Mouse (Mus musculus) cerebellum, postnatal 36 days (tissue): ENCODE measurements at regions not wholly inside any gene's neighbourhood (a gene's known extent, or its start where the extent isn't known, plus 50 kb on each side); places are given as distances from the start of the nearest gene placed in this dataset.
"Not testable (repeated sequence)": the region's sequence is repeated elsewhere in the genome, so short reads cannot be mapped to it uniquely, and the experiment has no call there.

Source experiments
- DNase-seq, 2 experiments: peaks; one replicate each; pipeline ENCODE4 v3.0.0; 2021 to 2022; ENCODE audit warnings: mixed read lengths in 2 of 2

DNA sequence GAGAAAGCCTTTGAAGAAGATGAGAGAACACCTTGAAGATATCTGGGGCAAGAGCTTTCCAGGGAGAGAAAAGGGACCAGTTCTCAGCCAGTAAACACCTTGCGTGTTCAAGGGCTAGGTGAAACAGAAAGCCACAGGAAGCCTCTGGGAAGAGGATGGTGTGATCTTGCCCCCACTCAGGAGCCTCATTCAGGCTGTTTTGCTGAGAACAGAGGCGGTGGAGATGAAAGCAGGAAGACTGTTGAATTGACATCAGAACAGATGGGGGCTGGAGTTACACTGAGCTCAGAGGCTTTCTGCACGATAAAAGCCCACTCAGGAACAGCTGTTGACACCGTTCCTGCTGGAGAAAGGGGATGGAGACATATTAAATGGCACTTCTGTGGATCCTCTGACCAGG lies 262.5 kb downstream of the Dad1 start:
- DNase-seq, result no peak

DNA sequence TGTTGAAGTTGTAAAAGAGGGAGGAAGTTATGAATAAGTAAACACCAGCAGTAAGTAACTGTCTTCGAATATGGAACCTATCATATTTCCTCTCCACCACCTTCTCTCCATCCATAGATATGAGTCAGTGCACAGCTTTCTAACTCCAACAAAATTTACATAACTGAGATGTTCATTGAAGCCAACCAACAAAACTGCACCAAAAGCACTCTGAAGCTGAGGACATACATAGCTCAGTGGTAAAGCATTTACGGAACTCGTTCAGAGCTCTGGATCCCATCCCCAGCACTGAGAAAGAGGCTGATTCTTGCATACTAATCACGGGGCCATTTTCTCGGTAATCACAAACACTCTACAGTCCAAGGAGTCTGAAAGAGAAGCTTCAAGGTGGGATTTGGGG lies 273.1 kb downstream of the Dad1 start:
- DNase-seq, result no peak

DNA sequence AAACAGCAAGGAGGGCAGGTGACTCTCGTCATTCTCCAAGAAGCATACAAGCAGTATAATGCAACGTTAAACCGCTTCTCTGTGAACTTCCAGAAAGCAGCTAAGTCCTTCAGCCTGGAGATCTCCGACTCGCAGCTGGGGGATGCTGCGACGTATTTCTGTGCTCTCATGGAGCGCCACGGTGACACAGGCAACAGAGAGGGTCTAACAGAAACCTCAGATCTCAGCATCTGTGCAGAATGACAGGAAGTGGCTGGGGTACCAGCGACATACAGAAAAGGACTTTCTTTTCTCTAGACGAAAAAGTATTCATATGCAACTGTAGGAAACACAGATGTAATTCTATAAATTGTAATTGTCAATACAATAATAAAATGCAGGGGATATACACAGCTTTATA lies 292.5 kb downstream of the Dad1 start:
- not testable (repeated sequence) for DNase-seq

DNA sequence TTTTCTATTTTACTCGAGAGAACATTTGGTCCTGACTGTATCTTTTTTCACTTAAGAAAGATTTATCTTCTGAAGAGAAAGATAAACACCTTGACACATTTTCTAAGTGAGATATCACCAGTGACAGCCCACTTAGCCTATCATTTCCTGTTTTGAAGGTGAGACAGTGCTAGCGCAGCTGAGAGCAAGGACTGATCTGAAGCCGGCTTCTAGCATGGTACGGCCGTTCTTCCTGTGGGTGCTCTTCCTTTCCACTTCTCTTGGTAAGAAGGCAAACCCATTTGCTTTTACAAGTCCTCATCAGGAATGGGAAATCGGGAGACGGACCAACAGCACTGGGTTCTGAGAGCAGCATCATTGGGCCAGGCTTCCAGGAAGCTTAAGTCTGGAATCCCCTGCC lies 293.1 kb downstream of the Dad1 start:
- no peak for DNase-seq

DNA sequence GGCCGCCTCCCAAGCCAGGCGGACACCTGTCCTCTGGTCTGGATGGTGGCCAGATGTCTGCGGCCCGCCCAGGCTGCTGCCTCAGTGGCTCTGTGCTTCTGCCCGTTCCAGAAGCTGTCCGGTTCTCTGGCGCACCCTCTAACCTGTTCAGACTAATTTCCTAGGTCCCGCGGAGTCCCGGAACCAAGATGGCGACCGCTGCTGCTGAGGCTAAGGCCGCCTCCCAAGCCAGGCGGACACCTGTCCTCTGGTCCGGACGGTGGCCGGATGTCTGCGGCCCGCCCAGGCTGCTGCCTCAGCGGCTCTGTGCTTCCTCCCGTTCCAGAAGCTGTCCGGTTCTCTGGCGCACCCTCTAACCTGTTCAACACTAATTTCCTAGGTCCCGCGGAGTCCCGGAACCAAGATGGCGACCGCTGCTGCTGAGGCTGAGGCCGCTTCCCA lies 318.1 kb downstream of the Dad1 start:
- DNase-seq, result peak; percentile 68 to 74

DNA sequence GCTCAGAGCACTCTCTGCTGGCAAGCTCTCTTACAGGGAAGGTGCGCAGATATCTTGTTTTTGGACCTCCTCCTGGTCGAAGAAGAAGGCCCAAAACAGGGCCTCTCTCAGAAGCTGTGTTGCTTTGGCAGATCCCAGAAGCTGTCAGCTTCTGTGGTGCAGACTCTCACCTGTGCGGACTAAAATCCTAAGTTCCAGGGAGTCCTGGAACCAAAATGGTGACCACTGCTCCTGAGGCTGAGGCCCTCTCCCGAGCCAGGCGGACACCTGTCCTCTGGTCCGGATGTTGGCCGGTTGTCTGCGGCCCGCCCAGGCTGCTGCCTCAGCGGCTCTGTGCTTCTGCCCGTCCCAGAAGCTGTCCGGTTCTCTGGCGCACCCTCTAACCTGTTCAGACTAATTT lies 318.6 kb downstream of the Dad1 start:
- DNase-seq, result peak; percentile 49 to 64

DNA sequence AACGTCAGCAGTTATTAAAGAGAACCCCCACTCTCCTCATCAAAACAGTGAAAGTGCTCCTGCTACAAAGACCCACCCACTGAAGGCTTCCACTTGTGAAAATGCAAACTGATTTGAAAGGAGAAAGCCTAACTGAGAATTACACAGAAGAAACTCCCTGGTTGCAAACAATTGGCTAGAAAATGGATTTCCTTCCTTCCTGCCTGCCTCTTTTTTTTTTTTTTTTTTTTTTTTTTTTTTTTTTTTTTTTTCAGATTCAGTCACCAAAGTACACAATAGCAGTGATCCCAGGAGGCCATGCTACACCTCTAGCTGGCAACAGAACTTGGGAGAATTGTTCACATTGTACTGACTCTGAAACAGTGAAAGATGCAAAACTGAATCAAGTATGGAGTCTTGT lies 343.0 kb downstream of the Dad1 start:
- DNase-seq, result no peak

DNA sequence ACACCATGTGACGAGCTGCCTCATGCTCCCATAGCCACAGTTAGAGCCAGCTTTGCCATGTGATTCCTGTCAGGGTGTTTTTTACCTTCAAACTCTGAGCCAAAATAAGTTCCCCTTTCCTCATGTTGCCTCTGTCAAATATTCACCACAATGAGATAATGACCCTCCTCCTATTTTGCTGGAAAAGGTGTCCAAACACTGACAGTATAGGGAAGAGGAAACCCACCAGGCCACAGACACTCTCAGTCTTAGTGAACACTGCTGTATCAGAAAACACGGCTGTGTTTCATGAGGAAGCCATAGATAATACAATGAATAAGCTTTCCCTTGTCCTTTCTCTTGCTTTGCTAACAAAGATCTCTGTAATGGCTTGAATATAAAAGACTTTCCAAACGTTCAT lies 349.3 kb downstream of the Dad1 start:
- DNase-seq, result no peak

DNA sequence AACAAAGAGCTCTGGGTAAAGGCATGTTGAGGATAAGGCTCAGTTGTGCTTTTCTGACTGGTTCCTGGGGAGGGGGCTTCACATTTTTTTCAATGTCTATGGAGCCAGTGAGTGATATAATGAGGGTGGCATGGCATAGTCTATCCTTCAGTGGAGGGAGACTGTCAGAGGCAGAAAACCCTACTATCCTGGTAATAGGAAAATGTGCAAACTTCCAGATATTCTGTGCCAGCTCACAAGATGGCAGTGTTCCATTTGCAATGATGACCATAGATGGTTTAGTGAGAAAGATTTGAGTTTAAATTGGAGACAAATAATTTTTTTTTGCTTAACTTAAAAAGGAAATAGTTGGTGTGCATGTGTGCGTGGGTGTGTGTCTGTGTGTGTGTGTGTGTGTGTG lies 352.8 kb downstream of the Dad1 start:
- no peak for DNase-seq

DNA sequence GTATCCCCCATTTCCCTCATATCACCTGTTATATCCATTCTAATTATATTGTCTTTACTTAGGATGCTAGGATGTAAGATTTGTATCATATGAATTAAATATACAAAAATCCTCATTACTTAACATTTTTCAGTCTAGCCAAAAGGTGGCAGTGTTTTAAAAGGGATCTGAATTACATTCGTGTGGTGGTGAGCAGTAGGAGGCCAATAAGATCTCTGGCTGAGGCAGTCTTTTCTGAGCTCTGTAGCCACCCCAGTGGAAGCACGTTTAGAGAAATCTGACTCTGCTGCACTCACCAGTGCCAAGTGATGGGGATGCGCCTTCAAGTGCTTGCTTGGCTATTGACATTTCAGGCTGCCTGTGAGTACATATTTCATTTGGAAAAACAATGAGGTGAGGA lies 372.6 kb downstream of the Dad1 start:
- no peak for DNase-seq

DNA sequence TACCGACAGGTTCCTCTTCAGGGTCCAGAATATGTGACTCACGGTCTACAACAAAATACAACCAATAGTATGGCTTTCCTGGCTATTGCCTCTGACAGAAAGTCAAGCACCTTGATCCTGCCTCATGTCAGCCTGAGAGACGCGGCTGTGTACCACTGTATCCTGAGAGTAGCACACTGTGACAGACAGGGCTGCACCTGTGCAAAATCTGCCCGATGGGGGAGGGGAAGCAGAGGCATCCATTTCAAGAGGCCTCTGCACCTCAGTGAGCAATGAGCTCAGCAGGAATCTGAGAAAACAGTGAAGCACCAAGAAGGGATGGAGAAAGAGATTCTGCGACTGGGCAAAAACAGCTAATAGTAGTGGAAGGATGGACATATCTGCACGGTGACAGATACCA lies 377.3 kb downstream of the Dad1 start:
- no peak for DNase-seq

DNA sequence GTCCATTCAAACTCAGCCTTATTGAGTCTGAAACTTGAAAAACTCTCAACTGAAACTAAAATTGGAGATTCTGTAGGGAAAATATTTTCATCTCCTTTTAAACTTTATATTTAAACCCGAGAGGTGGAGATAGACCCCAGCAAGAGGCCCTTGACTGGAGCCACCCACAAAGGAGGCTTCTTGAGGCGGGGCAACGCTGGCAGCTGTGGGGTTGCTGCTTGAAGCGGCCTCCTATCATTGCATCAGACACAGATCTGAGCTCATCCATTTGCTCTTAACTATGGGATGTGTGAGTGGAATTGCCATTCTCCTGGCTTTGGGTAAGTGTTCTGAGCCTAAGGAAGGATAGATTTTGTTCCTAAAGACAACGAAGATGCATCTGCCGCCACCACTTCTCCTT lies 378.2 kb downstream of the Dad1 start:
- DNase-seq, result no peak

DNA sequence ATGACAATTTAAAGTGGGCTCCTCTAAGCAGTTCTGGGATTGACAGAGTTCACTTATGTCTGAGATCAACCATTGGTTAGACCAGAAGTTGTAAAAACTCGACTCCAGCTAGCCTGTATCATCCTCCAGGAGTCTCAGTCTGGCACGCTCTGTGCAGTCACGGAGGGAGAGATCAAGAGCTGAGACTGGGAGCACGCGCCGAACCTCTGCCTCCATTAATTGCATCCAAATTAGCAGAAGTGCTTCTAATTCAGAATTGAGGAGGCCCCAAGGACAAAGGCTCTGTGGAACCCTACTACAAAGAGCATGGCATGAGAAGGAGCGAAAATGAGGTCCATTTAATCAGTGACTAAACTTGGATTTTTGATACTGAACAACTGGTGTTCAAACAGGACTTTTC lies 406.9 kb downstream of the Dad1 start:
- no peak for DNase-seq

DNA sequence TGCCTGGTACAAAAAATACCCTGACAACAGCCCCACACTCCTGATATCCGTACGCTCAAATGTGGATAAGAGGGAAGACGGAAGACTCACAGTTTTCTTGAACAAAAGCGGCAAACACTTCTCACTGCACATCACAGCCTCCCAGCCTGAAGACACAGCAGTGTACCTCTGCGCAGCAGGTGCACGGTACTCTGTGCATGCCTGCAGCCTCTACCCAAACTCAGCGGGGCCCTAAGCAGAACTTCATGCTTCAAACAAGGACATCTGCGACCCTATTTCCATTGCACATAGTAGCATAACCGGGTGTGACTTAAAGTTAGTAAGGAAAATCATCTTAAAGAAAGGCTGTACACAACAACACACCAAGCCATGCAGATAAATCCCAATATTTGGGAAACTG lies 408.3 kb downstream of the Dad1 start:
- no peak for DNase-seq

DNA sequence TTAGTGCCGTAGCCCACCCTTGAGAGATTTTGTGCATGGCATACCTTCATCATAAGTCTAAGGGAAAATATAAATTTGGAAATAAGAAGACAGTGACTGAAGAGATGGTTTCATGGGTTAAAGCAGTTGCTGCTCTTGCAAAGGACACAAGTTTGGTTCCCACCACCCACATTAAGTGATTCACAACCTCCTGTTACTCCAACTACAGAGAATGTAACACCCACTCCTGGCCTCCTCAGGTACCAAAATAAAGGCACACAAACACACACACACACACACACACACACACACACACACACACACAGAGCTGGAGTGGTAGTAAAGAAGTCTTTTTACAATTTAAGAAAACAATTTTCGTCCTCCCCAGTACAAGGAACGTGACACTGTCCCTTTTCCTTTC lies 421.4 kb downstream of the Dad1 start:
- no peak for DNase-seq

DNA sequence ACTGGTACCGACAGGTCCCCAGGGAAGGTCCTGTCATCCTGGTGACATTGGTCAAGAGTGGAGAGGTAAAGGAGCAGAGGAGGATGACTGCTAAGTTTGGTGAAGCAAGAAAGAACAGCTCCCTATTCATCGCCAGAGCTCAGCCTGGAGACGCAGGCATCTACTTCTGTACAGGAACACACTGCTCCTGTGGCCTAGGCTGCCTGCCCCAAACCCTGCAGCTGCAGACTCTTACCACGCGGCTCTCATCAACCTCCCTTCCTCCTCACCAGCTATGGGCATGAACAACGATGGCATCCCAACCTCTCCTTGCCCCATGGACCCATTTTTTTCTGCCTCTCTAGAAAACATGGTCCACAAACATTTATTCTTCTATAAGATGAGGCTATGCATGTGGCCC lies 422.3 kb downstream of the Dad1 start:
- DNase-seq, result no peak

DNA sequence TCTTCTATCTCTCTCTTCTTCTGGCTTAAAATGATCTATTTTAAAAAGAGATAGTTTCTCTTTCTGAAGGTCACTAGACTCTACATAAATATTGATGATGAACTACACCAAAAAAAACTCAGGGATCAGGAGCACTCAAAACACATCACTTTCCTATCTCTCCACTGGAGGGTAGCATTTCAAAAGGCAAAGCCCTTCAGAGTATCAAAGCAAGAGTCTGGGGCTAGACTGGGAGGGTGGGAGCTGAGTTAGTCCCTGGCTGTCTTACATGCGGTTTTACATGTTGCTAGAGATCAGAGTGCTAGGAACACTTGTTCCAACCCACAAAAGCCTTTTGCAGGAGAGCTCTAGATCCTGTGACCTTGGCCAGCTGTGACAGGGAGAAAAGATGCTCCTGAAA lies 423.2 kb downstream of the Dad1 start:
- no peak for DNase-seq

DNA sequence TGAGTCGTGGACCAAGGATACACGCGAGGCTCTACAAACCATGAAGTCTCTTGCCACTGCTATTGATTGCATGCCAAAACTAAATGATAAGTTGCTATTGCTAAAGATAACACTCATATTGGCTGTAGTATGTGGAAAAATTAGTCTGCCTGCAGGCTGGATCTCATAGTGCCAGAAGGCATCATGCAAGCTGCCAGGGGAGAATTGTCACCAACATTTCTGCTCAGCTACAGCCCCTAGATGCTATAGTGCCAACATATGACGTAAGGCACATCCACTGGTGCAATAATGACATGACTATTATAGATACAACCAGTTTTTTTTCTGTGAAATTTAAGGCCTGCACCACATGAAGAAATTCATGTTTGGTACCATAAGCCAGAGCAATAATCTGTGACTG lies 427.1 kb downstream of the Dad1 start:
- no peak for DNase-seq

DNA sequence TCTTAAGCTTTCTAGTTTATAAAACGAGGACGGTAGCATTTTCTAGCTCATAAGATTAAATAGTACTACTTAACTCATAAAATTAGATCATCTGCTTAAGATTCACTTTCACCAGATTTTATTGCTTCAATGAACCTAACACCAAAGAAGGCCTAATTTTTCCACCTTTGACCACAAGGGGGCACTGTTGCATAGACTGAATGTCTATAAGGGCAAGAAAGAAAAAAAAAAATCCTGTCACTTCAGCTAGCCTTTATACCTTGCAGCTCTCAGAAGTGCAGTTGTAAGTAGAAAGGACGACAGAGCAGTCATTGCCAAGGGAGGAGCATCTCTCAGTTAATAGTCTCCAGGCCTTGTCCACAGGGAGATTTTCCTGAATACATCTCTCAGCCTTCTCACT lies 447.7 kb downstream of the Dad1 start:
- DNase-seq, result peak; percentile 36 to 60

DNA sequence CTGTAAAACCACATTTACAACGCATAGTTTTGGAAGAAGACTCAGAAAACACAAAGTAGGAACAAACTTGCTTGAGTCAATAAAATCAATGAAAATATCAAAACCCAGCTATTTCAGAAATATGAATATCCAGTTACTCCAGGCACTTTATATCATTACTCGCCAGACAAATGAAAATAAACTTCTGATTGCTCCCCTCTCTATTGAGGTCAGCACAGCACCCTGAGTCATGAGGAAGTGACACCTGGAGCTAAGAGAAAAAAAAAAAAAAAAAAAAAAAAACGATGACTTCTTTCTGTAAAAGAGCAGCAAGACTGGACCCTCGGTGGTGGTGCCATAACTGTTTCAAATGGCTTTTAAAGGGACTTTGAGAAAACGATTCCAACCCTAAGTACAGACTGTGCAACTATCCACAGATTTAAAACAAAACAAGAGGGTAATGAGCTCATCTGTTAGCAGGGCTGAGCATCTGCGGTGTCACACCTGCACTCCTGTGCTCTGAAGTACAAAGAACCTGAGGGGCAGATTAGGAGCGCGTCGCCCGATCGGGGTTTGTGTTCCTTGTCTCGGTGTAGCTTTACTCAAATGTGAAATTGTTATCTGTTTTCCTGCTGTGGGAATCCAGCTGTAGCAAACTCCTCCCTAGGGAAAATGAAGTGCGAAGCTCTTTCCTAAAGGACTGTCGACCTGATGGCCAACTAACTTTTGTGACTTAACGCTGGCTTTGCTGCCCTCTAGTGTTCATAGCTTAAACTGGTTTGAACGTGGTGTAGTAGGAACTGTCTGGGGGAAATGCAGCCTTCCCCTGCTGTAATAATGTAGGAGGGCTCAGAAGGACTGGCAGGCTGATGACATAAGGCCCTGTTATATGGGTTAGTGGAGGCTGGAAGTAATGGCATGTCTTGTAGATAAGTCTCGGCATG lies 449.9 kb downstream of the Dad1 start:
- peak; percentile 5 to 30 for DNase-seq

DNA sequence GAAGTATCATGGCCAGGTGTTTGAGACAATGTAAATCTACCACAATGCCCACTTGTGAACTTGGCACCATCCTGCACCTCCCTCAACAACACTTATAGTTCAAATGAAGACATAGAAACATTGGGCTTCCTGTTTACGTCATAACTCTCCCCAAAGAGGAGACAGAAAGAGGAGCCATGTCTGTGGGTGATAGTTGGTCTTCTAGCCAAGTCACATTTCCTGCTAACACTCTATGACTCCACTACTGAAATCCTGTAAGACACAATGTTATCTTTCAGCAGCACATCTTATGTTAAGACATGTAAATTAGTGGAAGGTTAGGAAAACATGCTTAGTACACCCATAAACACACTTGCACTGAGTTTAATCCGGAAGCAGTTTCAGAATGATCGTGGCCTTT lies 451.4 kb downstream of the Dad1 start:
- DNase-seq, result no peak

DNA sequence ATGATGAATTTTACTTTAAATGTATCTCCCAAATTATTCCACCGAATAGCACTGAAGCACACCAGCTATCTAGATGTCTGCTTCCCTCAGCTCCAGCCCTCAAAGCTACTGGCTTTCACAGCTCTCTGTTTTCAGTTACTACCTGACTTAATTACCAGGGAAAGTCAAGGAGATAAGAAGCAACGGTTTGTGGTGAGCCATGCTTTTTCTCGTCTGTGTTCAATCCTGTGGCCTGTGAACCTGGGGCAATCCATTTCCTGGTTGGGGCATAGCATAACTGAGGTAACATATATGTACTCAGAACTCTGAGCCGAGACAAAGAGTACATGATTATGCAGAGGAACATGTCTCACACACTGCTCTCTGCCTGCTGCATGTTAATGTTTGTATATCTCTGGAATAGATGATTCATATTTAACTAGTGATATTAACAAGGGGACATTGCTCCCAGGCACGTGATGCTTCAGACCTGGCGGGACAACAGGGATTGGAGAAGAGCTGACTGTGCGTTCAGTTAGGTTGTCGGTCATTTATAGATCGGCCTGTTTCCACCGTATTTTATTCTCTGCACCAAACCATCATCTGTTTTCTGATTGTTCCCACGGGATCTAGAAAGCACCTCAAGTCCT lies 453.3 kb downstream of the Dad1 start:
- DNase-seq, result no peak

DNA sequence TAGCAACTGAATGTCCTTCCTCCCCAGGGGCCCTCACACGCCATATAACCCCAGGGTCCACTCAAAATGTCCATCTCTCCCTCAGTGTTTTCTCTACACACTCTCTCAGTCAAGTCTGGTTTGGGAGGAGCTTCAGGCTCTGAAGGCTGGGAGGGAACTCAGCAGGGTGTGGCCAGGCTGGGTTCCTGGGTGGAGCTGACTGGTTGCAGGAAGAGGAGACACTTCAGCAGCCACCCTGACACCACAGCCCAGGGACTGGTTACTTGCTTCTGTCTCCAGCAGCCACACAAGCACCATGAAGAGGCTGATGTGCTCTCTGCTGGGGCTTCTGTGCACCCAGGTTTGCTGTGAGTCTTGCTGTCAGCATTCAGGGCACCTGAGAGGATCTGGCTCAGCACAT lies 458.7 kb downstream of the Dad1 start:
- DNase-seq, result not testable (repeated sequence)

DNA sequence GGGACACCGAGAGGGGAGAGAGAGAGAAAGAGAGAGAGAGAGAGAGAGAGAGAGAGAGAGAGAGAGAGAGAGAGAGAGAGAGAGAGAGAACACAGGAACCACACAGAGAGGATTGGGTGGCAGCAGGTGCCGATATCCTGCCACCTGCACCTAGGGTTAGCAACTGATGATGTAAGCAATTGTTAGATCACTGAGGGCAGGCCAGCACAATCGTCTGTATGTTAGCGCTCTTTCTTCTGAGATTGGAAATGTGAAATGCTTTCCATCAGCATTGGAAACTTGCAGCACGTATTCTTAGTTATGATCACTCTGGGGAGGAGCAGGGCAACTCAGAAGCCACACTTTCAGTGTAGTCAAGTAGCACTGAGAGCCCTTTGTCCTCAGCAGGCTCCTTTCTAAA lies 459.4 kb downstream of the Dad1 start:
- no peak for DNase-seq

DNA sequence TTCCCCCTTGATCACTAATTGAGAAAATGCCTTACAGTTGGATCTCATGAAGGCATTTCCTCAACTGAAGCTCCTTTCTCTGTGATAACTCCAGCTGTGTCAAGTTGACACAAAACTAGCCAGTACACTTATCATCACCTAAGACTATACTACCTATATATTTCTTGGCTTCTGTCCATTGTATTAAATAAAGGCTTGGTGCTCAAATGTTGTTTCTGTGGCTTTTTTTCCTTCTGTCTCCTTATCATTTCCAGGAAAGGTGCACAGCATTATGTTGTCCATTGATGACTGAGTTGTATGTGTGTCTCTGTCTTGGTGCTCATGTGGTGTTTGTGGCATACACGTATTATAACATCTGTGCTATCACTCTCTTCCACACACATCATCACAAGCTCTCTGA lies 461.5 kb downstream of the Dad1 start:
- not testable (repeated sequence) for DNase-seq
